Mouse (Mus musculus): ENCODE data around the gene Jmjd8.

- TF ChIP-seq CTCF (IDR thresholded peaks at IDR 0.05; ENCODE audit: control insufficient read depth, insufficient read depth, insufficient read length) (no peak), MAX (IDR thresholded peaks at IDR 0.05) (no peak)
Measured at GRCm38 (mm10) chr17:25827546-25828222, 983 bp upstream of the Jmjd8 start.
